Mouse (Mus musculus) testis, adult 10 weeks (tissue): ENCODE results near the gene Adgrf5. TPM values are rescaled to one million over a fixed set of nuclear protein-coding genes. Genes with fewer than 3 reads are reported as not detected.

Experiments used
- polyA plus RNA-seq: library from polyadenylated mRNA; stranded (reverse); fragments of 350-450 nt; fragmentation: Illumina TruSeq; extraction: RNeasy Lipid Tissue Mini Kit (QIAGEN cat#74804); gene quantifications from one replicate; pipeline ENCODE4 v1.2.3, GENCODE M21; 2014; ENCODE audit warnings: low read depth, low replicate concordance

Adgrf5 gene
- 1.8 TPM for polyA plus RNA-seq

GRCm38 (mm10) chr17:43359826-43360619 is at the start of gene Adgrf5:
Gene Adgrf5, plus strand, starts transcription at chr17:43360451.

GRCm38 (mm10) chr17:43502592-43502991 is 142.3 kb downstream of the Adgrf5 start, which contains the start of gene Mep1a:
Gene Mep1a, minus strand, starts transcription at chr17:43502812.

Other genes starting within 250 kb of the Adgrf5 start
- 0.13 TPM for gene Adgrf1, start 90.1 kb upstream of the Adgrf5 start, polyA plus RNA-seq
- 0.08 TPM for gene Mep1a, start 142.4 kb downstream of the Adgrf5 start, polyA plus RNA-seq
- gene Ankrd66, start 183.2 kb downstream of the Adgrf5 start, polyA plus RNA-seq, result not detected
- 73.2 TPM for gene Pla2g7, start 207.6 kb downstream of the Adgrf5 start, polyA plus RNA-seq